Mouse (Mus musculus) ovary, adult 18-20 months (tissue): ENCODE measurements at regions not wholly inside any gene's neighbourhood (a gene's known extent, or its start where the extent isn't known, plus 50 kb on each side); places are given as distances from the start of the nearest gene placed in this dataset.
"Not testable (repeated sequence)": the region's sequence is repeated elsewhere in the genome, so short reads cannot be mapped to it uniquely, and the experiment has no call there.

Experiments used
- DNase-seq: peaks from one replicate; pipeline ENCODE4 v3.0.0; 2022; ENCODE audit warnings: low spot score, mixed read lengths

DNA sequence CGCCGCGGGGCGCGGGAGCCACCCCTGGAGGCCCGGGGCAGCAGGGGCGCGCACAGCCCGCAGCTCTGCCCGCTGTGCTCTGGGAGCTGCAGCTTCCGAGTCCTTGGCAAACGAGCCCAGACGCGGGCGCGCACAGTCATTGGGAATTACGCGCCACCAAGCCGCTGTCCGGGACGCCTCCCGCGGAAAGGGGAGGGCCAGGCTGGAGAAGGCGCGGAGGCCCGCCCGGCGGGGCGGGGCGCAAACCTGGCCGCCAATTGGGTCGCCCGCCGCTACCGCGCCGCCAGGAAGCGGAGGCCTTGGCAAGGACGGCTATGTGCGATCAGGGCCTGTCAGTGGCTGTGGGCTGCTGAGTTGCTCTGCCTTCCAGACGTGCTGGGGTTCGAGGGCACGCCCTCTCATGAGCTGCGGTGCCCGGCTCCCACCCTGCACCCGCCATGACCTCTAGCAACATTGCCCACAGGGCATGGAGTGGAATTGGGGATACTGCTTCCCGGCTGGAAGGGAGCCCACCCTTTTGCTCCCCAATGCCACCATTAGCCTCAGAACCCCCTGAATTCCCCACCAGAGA, 739.1 kb upstream of the Ywhaq start:
- DNase-seq: peak; percentile 2

DNA sequence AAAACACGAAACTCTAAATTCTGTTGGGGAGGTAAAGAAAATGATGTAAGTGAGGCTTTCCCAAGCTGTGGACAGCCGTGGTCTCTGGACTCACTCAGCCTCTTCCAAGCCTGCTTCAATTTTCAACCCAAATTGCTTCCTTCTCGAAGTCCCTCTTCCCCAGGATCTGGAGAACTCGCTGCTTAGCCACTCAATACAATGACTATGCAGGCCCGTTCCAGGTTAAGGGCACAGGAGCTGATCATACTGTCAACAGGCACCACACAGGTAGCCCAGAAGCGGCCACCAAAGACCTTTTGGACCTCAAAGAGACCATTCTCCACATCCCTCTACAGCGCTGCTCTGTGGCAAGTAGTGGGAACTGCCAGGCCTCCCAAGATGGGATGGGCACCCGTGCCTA, 737.9 kb upstream of the Ywhaq start:
- not testable (repeated sequence) for DNase-seq
